Mouse (Mus musculus) ES-E14 (cell line): ENCODE results near the gene Lmntd2. TPM values are rescaled to one million over a fixed set of nuclear protein-coding genes. Genes with fewer than 3 reads are reported as not detected.

Source experiments
- DNase-seq: peaks from one replicate; pipeline ENCODE4 v3.0.0-alpha.2; 2013; ENCODE audit warnings: low read depth, low spot score
- H3K27ac ChIP-seq: 2 replicates; pipeline ENCODE4 v1.5.1; 2012; ENCODE audit warnings: low read depth, mild to moderate bottlenecking, low read length, moderate library complexity, mixed read lengths; ENCODE audit not compliant: poor library complexity, insufficient read depth, severe bottlenecking
- H3K36me3 ChIP-seq: 2 replicates; pipeline ENCODE4 v1.6.1; 2012; ENCODE audit warnings: mild to moderate bottlenecking, low read length, moderate library complexity, mixed read lengths; ENCODE audit not compliant: control insufficient read depth, poor library complexity, insufficient read depth, severe bottlenecking
- H3K4me1 ChIP-seq, 2 experiments: fragments of 150-350 bp in 1 of 2; sonication (generic) in 1 of 2; 2 replicates each; pipeline ENCODE4 v1.6.1; 2012; ENCODE audit warnings: low read length in 2 of 2, mild to moderate bottlenecking in 1 of 2, mixed read lengths in 1 of 2; ENCODE audit not compliant: control insufficient read depth in 2 of 2, insufficient read depth in 2 of 2, poor library complexity in 1 of 2
- H3K4me3 ChIP-seq, 2 experiments: fragments of 150-350 bp in 1 of 2; sonication (generic) in 1 of 2; 2 replicates each; pipeline ENCODE4 v1.5.1; 2012; ENCODE audit warnings: low read length in 2 of 2, low read depth in 1 of 2, mild to moderate bottlenecking in 1 of 2, mixed read lengths in 1 of 2; ENCODE audit not compliant: insufficient read depth in 1 of 2, poor library complexity in 1 of 2, severe bottlenecking in 1 of 2
- H3K9ac ChIP-seq: 2 replicates; pipeline ENCODE4 v1.6.1; 2012; ENCODE audit warnings: low read depth, mild to moderate bottlenecking, low read length, mixed read lengths; ENCODE audit not compliant: poor library complexity, insufficient read depth, severe bottlenecking
- H3K9me3 ChIP-seq: fragments of 150-350 bp; sonication (generic); 2 replicates; pipeline ENCODE4 v1.6.1; 2012; ENCODE audit warnings: low read depth, mild to moderate bottlenecking, low read length; ENCODE audit not compliant: control insufficient read depth, insufficient read depth
- CHD2 ChIP-seq: IDR thresholded peaks from 2 replicates; pipeline ENCODE4 v1.6.1; 2014; ENCODE audit warnings: mild to moderate bottlenecking, low read depth, low read length, inconsistent platforms
- HCFC1 ChIP-seq: IDR thresholded peaks from 2 replicates; pipeline ENCODE4 v1.6.1; 2012; ENCODE audit warnings: low read length, inconsistent platforms, borderline replicate concordance; ENCODE audit not compliant: insufficient read depth
- MAFK ChIP-seq: IDR thresholded peaks from 2 replicates; pipeline ENCODE4 v1.6.1; 2014; ENCODE audit warnings: mild to moderate bottlenecking, low read depth, low read length, inconsistent platforms; ENCODE audit not compliant: insufficient read depth
- ZC3H11A ChIP-seq: IDR thresholded peaks from 2 replicates; pipeline ENCODE4 v1.6.1; 2012; ENCODE audit warnings: low read depth, mild to moderate bottlenecking, inconsistent platforms, low read length, borderline replicate concordance
- ZNF384 ChIP-seq: IDR thresholded peaks from 2 replicates; pipeline ENCODE4 v1.6.1; 2012; ENCODE audit warnings: low read depth, low read length, inconsistent platforms
- in situ Hi-C, 2 experiments: fragments of 600-800 bp; cut with MboI; formaldehyde crosslinking; loops; one replicate each; pipeline ENCODE4 v1.15.1; 2025; ENCODE audit warnings: low sequenced_read_pairs in 2 of 2, inconsistent platforms in 1 of 2; ENCODE audit not compliant: unreplicated experiment in 2 of 2
- total RNA-seq: library from RNA; depleted of rRNA; stranded (reverse); fragments of 300-350 nt; gene quantifications from 2 replicates; pipeline ENCODE4 v1.2.3, GENCODE M21; 2012

Gene Lmntd2
- total RNA-seq, 1 experiment: 4.0 TPM

GRCm38 (mm10) chr7:141231551-141231950 is 17.7 kb upstream of the Lmntd2 start:
- peak overlapping the region; percentile 23; the same call in 1 of the 2 replicates for H3K9ac ChIP-seq
- in situ Hi-C loops: no loop called here
- TF ChIP-seq ZC3H11A: no peak
- no peak for TF ChIP-seq ZNF384
- no peak for TF ChIP-seq MAFK
- TF ChIP-seq CHD2: no peak
- no peak for TF ChIP-seq HCFC1
- no peak overlapping the region for H3K4me3 ChIP-seq
- H3K27ac ChIP-seq: no peak overlapping the region
- H3K4me1 ChIP-seq: peaks cover 0 to 6% of the 10 kb centered on the region in 2 experiments; a peak in 2 of 4 replicates
- no peak for DNase-seq
- H3K36me3 ChIP-seq: peaks cover 39% of the 10 kb centered on the region
- H3K9me3 ChIP-seq: no peaks in the 10 kb centered on the region

- peaks cover 39% of the 10 kb centered on the region for H3K36me3 ChIP-seq
- in situ Hi-C loops: no loop called here
- H3K4me1 ChIP-seq: peaks cover 0 to 6% of the 10 kb centered on the region in 2 experiments; a peak in 2 of 4 replicates
- no peak overlapping the region for H3K27ac ChIP-seq
- TF ChIP-seq ZC3H11A: no peak
- H3K4me3 ChIP-seq: no peak overlapping the region
- no peak overlapping the region; the same call in 1 of the 2 replicates for H3K9ac ChIP-seq
- no peaks in the 10 kb centered on the region for H3K9me3 ChIP-seq
- no peak for DNase-seq
Observed at GRCm38 (mm10) chr7:141231111-141231510, 17.2 kb upstream of the Lmntd2 start.

- Histone ChIP-seq H3K9ac (no peak overlapping the region), H3K4me3 (no peak overlapping the region), H3K4me1 (peaks cover 0 to 6% of the 10 kb centered on the region in 2 experiments; a peak in 2 of 4 replicates), H3K9me3 (no peaks in the 10 kb centered on the region), H3K36me3 (peaks cover 36% of the 10 kb centered on the region), H3K27ac (no peak overlapping the region)
- DNase-seq: no peak
- no peak for TF ChIP-seq ZNF384
- no peak for TF ChIP-seq MAFK
- no peak for TF ChIP-seq CHD2
- no peak for TF ChIP-seq HCFC1
- no peak for TF ChIP-seq ZC3H11A
- in situ Hi-C loops: no loop called here
Observed at GRCm38 (mm10) chr7:141230570-141230969, 16.7 kb upstream of the Lmntd2 start.

- Histone ChIP-seq H3K27ac (no peak overlapping the region), H3K9me3 (no peaks in the 10 kb centered on the region)
Observed at GRCm38 (mm10) chr7:141229702-141230101, 15.8 kb upstream of the Lmntd2 start.

GRCm38 (mm10) chr7:141228279-141229067 is 14.6 kb upstream of the Lmntd2 start, which contains the start of gene Phrf1:
TSS of gene Phrf1 (plus strand) at chr7:141228784.
- DNase-seq: peak; percentile 86
- Histone ChIP-seq H3K4me1 (peaks cover 0 to 6% of the 10 kb centered on the region in 2 experiments; a peak in 2 of 4 replicates), H3K4me3 (peak within 1 kb of the TSS; percentile 69 to 95), H3K9me3 (no peaks in the 10 kb centered on the region), H3K9ac (peak within 1 kb of the TSS; percentile 98), H3K27ac (peak within 1 kb of the TSS; percentile 97), H3K36me3 (peaks cover 25% of the 10 kb centered on the region)
- 0 out of 2 replicates have a peak, but pooled peaks have one; percentile 19 for TF ChIP-seq ZC3H11A
- no peak for TF ChIP-seq CHD2
- no peak for TF ChIP-seq ZNF384
- TF ChIP-seq HCFC1: peak; percentile 74
- TF ChIP-seq MAFK: 0 out of 2 replicates have a peak, but pooled peaks have one; percentile 4
- in situ Hi-C loops: no loop called here

More at GRCm38 (mm10) chr7:141229702-141230101, 15.8 kb upstream of the Lmntd2 start:
- no peak for DNase-seq
- in situ Hi-C loops: no loop called here
- Histone ChIP-seq H3K4me3 (peak overlapping the region; percentile 69 to 95), H3K9ac (peak overlapping the region; percentile 98), H3K4me1 (peaks cover 0 to 6% of the 10 kb centered on the region in 2 experiments; a peak in 2 of 4 replicates), H3K36me3 (peaks cover 30% of the 10 kb centered on the region)
- TF ChIP-seq CHD2 (no peak), HCFC1 (no peak), ZNF384 (no peak), ZC3H11A (no peak)
